Mouse (Mus musculus) liver, adult 2 months (tissue): ENCODE data around the gene Stx17. TPM values are rescaled to one million over a fixed set of nuclear protein-coding genes. Genes with fewer than 3 reads are reported as not detected.

Experiments
- DNase-seq: peaks from one replicate; pipeline ENCODE4 v3.0.0-alpha.2; 2011; ENCODE audit warnings: low read depth, low spot score; ENCODE audit errors: extremely low read depth
- H3K27ac ChIP-seq: fragments of 200-500 bp; replicated peaks from 2 replicates; pipeline ENCODE4 v1.5.1; 2012; ENCODE audit warnings: low read depth, mild to moderate bottlenecking, control low read depth, inconsistent platforms, low read length; ENCODE audit not compliant: insufficient read depth
- H3K27me3 ChIP-seq: fragments of 200-500 bp; 2 replicates; pipeline ENCODE4 v1.6.1; 2012; ENCODE audit warnings: mild to moderate bottlenecking, moderate library complexity, low read length, inconsistent platforms; ENCODE audit not compliant: control insufficient read depth, insufficient read depth
- H3K36me3 ChIP-seq: fragments of 200-500 bp; 2 replicates; pipeline ENCODE4 v1.6.1; 2012; ENCODE audit warnings: low read length, inconsistent platforms; ENCODE audit not compliant: control insufficient read depth, insufficient read depth
- H3K4me1 ChIP-seq: fragments of 200-500 bp; 2 replicates; pipeline ENCODE4 v1.6.1; 2011; ENCODE audit warnings: low read length; ENCODE audit not compliant: control insufficient read depth, insufficient read depth
- H3K4me3 ChIP-seq: fragments of 200-500 bp; 2 replicates; pipeline ENCODE4 v1.5.1; 2011; ENCODE audit warnings: low read depth, mild to moderate bottlenecking, control low read depth, low read length, moderate library complexity; ENCODE audit not compliant: insufficient read depth
- H3K79me2 ChIP-seq: fragments of 200-500 bp; 2 replicates; pipeline ENCODE4 v1.6.1; 2012; ENCODE audit warnings: inconsistent platforms, mild to moderate bottlenecking, low read length, moderate library complexity; ENCODE audit not compliant: control insufficient read depth, insufficient read depth
- H3K9ac ChIP-seq: fragments of 200-500 bp; 2 replicates; pipeline ENCODE4 v1.6.1; 2012; ENCODE audit warnings: low read depth, mild to moderate bottlenecking, control low read depth, inconsistent platforms, low read length
- CTCF ChIP-seq: fragments of 200-500 bp; IDR thresholded peaks from 2 replicates; pipeline ENCODE4 v1.5.1; 2011; ENCODE audit warnings: low read depth, low read length, control low read depth
- POLR2A ChIP-seq: fragments of 200-500 bp; IDR thresholded peaks from 2 replicates; pipeline ENCODE4 v1.6.1; 2011; ENCODE audit warnings: low read length, control low read depth; ENCODE audit not compliant: insufficient read depth; ENCODE audit errors: extremely low read depth
- WGBS: fragments of 180-500 bp; shearing (Covaris S2); methylation state at CpG from one replicate; pipeline ENCODE4 v1.1.7; 2018; 5-methylcytosine and 5-hydroxymethylcytosine counted together
- polyA plus RNA-seq: library from polyadenylated mRNA; depleted of rRNA; stranded (reverse); fragments of >200 nt; gene quantifications from 2 replicates; pipeline ENCODE4 v1.2.3, GENCODE M21; 2012; rRNA removed
- total RNA-seq: library from RNA; depleted of rRNA; stranded (reverse); fragments of >200 nt; gene quantifications from 2 replicates; pipeline ENCODE4 v1.2.3, GENCODE M21; 2014; rRNA removed

Gene Stx17
- total and polyA plus RNA-seq, 2 experiments = 5.2 to 9.0 TPM

DNA sequence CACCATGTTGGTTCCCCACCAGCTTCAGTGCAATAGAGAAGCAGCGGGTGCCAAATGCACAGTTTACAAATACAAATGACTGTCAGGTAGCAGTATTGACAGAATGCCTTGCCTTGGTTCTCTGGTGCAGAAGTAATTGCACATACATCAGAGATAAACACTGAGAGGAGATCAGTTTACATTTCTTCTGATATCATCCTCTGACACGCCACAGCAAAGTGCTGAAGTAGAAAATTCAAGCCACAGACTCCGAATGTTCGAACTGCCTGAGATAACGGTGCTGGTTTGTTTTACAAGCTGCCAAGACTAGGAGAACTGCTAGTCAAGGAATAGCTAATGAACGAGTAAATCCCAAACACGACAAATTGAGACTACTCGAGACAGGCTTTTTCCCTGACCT lies 73.7 kb downstream of the Stx17 start:
- Histone ChIP-seq H3K9ac (no peak overlapping the region), H3K79me2 (no peaks in the 10 kb centered on the region), H3K4me3 (no peak overlapping the region), H3K27me3 (no peaks in the 10 kb centered on the region), H3K36me3 (peaks cover 25% of the 10 kb centered on the region), H3K27ac (no peak overlapping the region), H3K4me1 (peaks cover 4% of the 10 kb centered on the region; the same call in 1 of the 2 replicates)
- DNase-seq = no peak
- TF ChIP-seq CTCF = no peak
- no peak for TF ChIP-seq POLR2A
- 83% methylated on average over 8 of the region's 8 CpGs for WGBS

DNA sequence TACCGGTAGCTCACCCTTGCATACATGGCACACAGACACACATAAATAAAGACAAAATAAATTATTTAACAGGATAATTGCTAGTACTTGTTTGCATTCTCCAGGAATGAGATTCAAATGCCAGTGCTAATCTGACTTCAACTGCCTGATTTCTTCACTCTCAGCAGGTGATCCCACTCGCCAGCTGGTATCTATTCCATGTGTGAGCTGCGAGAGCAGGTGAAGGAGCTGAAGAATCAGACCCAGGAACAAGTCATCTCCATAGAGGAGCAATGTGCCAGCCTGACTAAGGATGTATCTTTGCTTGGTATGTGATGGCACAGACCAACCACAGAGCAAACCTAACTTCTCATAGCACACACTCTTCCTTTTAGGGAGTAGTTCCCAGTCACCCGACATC lies 78.8 kb downstream of the Stx17 start:
- Histone ChIP-seq H3K27ac (no peak overlapping the region), H3K4me3 (no peak overlapping the region), H3K9ac (no peak overlapping the region), H3K79me2 (no peaks in the 10 kb centered on the region), H3K36me3 (peaks cover 35% of the 10 kb centered on the region), H3K4me1 (no peaks in the 10 kb centered on the region), H3K27me3 (no peaks in the 10 kb centered on the region)
- TF ChIP-seq CTCF (no peak), POLR2A (no peak)
- 100% methylated on average over 4 of the region's 4 CpGs for WGBS
- no peak for DNase-seq

- no peak overlapping the region for H3K9ac ChIP-seq
- DNase-seq = peak; percentile 54
- 34% methylated on average over 2 of the region's 2 CpGs for WGBS
- peaks cover 2% of the 10 kb centered on the region; the same call in 1 of the 2 replicates for H3K36me3 ChIP-seq
- no peaks in the 10 kb centered on the region; the same call in 1 of the 2 replicates for H3K4me1 ChIP-seq
- peak; percentile 86 for TF ChIP-seq CTCF
- TF ChIP-seq POLR2A = no peak
- peaks cover 7% of the 10 kb centered on the region; the same call in 1 of the 2 replicates for H3K79me2 ChIP-seq
- H3K27me3 ChIP-seq = no peaks in the 10 kb centered on the region
- H3K27ac ChIP-seq = no peak overlapping the region
- no peak overlapping the region for H3K4me3 ChIP-seq
These were observed 100.5 kb downstream of the Stx17 start for GRCm38 (mm10) chr4:48225173-48225572.

DNA sequence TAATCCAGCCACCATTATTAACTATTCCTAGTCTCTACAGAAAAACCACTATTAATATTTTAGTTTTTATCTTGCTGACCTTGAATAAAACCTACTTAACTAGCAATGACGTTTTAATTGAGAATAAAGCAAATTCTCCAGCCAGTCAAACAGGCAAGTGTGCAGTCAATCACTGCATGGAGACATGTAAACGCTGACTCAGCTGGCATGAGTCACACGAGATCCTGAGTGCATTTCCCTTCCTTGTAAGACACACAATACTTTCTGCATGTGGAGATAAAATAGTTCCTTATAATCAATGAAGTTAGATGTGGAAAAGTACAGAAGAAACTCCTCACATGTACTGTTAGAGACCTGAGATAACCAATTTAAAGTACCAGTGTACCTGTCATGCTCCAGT lies 100.9 kb downstream of the Stx17 start:
- Histone ChIP-seq H3K36me3 (peaks cover 2% of the 10 kb centered on the region; the same call in 1 of the 2 replicates), H3K9ac (no peak overlapping the region), H3K4me3 (no peak overlapping the region), H3K27ac (no peak overlapping the region), H3K79me2 (peaks cover 7% of the 10 kb centered on the region; the same call in 1 of the 2 replicates), H3K4me1 (no peaks in the 10 kb centered on the region; the same call in 1 of the 2 replicates), H3K27me3 (no peaks in the 10 kb centered on the region)
- peak; percentile 22 for DNase-seq
- 16% methylated on average over 3 of the region's 3 CpGs for WGBS
- TF ChIP-seq POLR2A (no peak), CTCF (no peak)

- no peaks in the 10 kb centered on the region; the same call in 1 of the 2 replicates for H3K4me1 ChIP-seq
- no peak overlapping the region for H3K9ac ChIP-seq
- no peak overlapping the region for H3K4me3 ChIP-seq
- H3K36me3 ChIP-seq = peaks cover 2% of the 10 kb centered on the region; the same call in 1 of the 2 replicates
- H3K27me3 ChIP-seq = no peaks in the 10 kb centered on the region
- peak; percentile 15 for DNase-seq
- peaks cover 3% of the 10 kb centered on the region; the same call in 1 of the 2 replicates for H3K79me2 ChIP-seq
- no peak overlapping the region for H3K27ac ChIP-seq
- 34% methylated on average over 3 of the region's 3 CpGs for WGBS
- TF ChIP-seq CTCF (no peak), POLR2A (no peak)
These were observed 102.1 kb downstream of the Stx17 start for GRCm38 (mm10) chr4:48226800-48227199.

Other genes starting within 250 kb of the Stx17 start
- under 0.01 and 0.13 TPM in 2 replicates for gene Nr4a3, start 79.8 kb upstream of the Stx17 start, total RNA-seq
- not detected in 2 replicates for gene Nr4a3, start 79.8 kb upstream of the Stx17 start, polyA plus RNA-seq
- gene Erp44, start 154.6 kb downstream of the Stx17 start, total RNA-seq = 50.9 and 56.6 TPM in 2 replicates
- 21.1 and 22.3 TPM in 2 replicates for gene Erp44, start 154.6 kb downstream of the Stx17 start, polyA plus RNA-seq
- 9.7 and 9.9 TPM in 2 replicates for gene Invs, start 154.8 kb downstream of the Stx17 start, total RNA-seq
- gene Invs, start 154.8 kb downstream of the Stx17 start, polyA plus RNA-seq = 1.7 and 2.5 TPM in 2 replicates